Mouse (Mus musculus) kidney, adult 2 months (tissue): Measurements from ENCODE around the gene Slc25a44.
"Not testable (repeated sequence)": the region's sequence is repeated elsewhere in the genome, so short reads cannot be mapped to it uniquely, and the experiment has no call there.

Experiments used
- CTCF ChIP-seq: fragments of 200-500 bp; conservative IDR thresholded peaks from 2 replicates; pipeline ENCODE4 v1.5.1; 2011; ENCODE audit warnings: low read depth, mild to moderate bottlenecking, control low read depth, low read length, moderate library complexity, mixed read lengths; ENCODE audit not compliant: insufficient read depth, insufficient read length
- POLR2A ChIP-seq: fragments of 200-500 bp; IDR thresholded peaks from one replicate; pipeline ENCODE4 v1.6.1; 2011; ENCODE audit warnings: low read depth, low read length, control low read depth

- TF ChIP-seq CTCF, POLR2A: not testable (repeated sequence)
Measured at GRCm38 (mm10) chr3:88367517-88367916, 57.4 kb downstream of the Slc25a44 start.
